Mouse (Mus musculus): Measurements from ENCODE around the gene Gm20696. TPM values are rescaled to one million over a fixed set of nuclear protein-coding genes. Genes with fewer than 3 reads are reported as not detected.

Gene Gm20696
- polyA plus RNA-seq, 2 experiments: 0.16 to 0.33 TPM

GRCm38 (mm10) chr6:99328634-99329033 is 338.0 kb downstream of the Gm20696 start:
- H3K9me3 ChIP-seq (ENCODE audit: control insufficient read depth, low read length): no peaks in the 10 kb centered on the region
- TF ChIP-seq CTCF (IDR thresholded peaks at IDR 0.05; ENCODE audit: low read depth): no peak
- no peak for TF ChIP-seq EP300 (IDR thresholded peaks at IDR 0.05; ENCODE audit: low read depth)
- no peak overlapping the region for H3K4me3 ChIP-seq (ENCODE audit: insufficient read depth in 1 of 2, low read depth in 2 of 2, low read length in 2 of 2)
- DNase-seq (ENCODE audit: low read depth in 3 of 3, low spot score in 3 of 3) (no peak), ATAC-seq (ENCODE audit: insufficient read depth) (no peak)
- 42% methylated on average over 2 of the region's 2 CpGs for WGBS (ENCODE audit: insufficient replicate concordance)
- no peaks in the 10 kb centered on the region for H3K36me3 ChIP-seq (replicated peaks; ENCODE audit: control insufficient read depth, insufficient read depth, low read depth)
- no peak overlapping the region for H3K27ac ChIP-seq
- no peak overlapping the region for H3K4me2 ChIP-seq (ENCODE audit: low read depth)
- H3K9ac ChIP-seq (replicated peaks): no peak overlapping the region
- peaks cover 0 to 5% of the 10 kb centered on the region in 2 experiments; a peak in 1 of 4 replicates for H3K4me1 ChIP-seq (replicated peaks; ENCODE audit: control insufficient read depth in 2 of 2, insufficient read depth in 2 of 2, low read length in 1 of 2)
- no peaks in the 10 kb centered on the region for H3K27me3 ChIP-seq (ENCODE audit: control insufficient read depth, insufficient read depth, low read length)

GRCm38 (mm10) chr6:99328146-99328545 is 338.5 kb downstream of the Gm20696 start:
- Histone ChIP-seq H3K4me3 (ENCODE audit: insufficient read depth in 1 of 2, low read depth in 2 of 2, low read length in 2 of 2) (no peak overlapping the region), H3K9ac (replicated peaks) (no peak overlapping the region), H3K27me3 (ENCODE audit: control insufficient read depth, insufficient read depth, low read length) (no peaks in the 10 kb centered on the region), H3K9me3 (ENCODE audit: control insufficient read depth, low read length) (no peaks in the 10 kb centered on the region), H3K4me2 (ENCODE audit: low read depth) (no peak overlapping the region), H3K27ac (no peak overlapping the region), H3K4me1 (replicated peaks; ENCODE audit: control insufficient read depth in 2 of 2, insufficient read depth in 2 of 2, low read length in 1 of 2) (peaks cover 0 to 5% of the 10 kb centered on the region in 2 experiments; a peak in 1 of 4 replicates), H3K36me3 (replicated peaks; ENCODE audit: control insufficient read depth, insufficient read depth, low read depth) (no peaks in the 10 kb centered on the region)
- ATAC-seq (ENCODE audit: insufficient read depth): no peak
- DNase-seq (ENCODE audit: low read depth in 3 of 3, low spot score in 3 of 3): no peak
- WGBS (ENCODE audit: insufficient replicate concordance): 76% methylated on average over 6 of the region's 6 CpGs
- TF ChIP-seq CTCF (IDR thresholded peaks at IDR 0.05; ENCODE audit: low read depth): no peak
- no peak for TF ChIP-seq EP300 (IDR thresholded peaks at IDR 0.05; ENCODE audit: low read depth)

GRCm38 (mm10) chr6:99327721-99328120 is 338.9 kb downstream of the Gm20696 start:
- no peak overlapping the region for H3K4me3 ChIP-seq (ENCODE audit: insufficient read depth in 1 of 2, low read depth in 2 of 2, low read length in 2 of 2)
- 70% methylated on average over 11 of the region's 11 CpGs for WGBS (ENCODE audit: insufficient replicate concordance)
- H3K9ac ChIP-seq (replicated peaks): no peak overlapping the region
- H3K27me3 ChIP-seq (ENCODE audit: control insufficient read depth, insufficient read depth, low read length): no peaks in the 10 kb centered on the region
- no peak overlapping the region for H3K4me2 ChIP-seq (ENCODE audit: low read depth)
- ATAC-seq (ENCODE audit: insufficient read depth) (no peak), DNase-seq (ENCODE audit: low read depth in 3 of 3, low spot score in 3 of 3) (no peak)
- peaks cover 0 to 5% of the 10 kb centered on the region in 2 experiments; a peak in 1 of 4 replicates for H3K4me1 ChIP-seq (replicated peaks; ENCODE audit: control insufficient read depth in 2 of 2, insufficient read depth in 2 of 2, low read length in 1 of 2)
- no peaks in the 10 kb centered on the region for H3K36me3 ChIP-seq (replicated peaks; ENCODE audit: control insufficient read depth, insufficient read depth, low read depth)
- H3K9me3 ChIP-seq (ENCODE audit: control insufficient read depth, low read length): no peaks in the 10 kb centered on the region
- no peak overlapping the region for H3K27ac ChIP-seq
- TF ChIP-seq CTCF (IDR thresholded peaks at IDR 0.05; ENCODE audit: low read depth): no peak
- TF ChIP-seq EP300 (IDR thresholded peaks at IDR 0.05; ENCODE audit: low read depth): no peak

GRCm38 (mm10) chr6:99325881-99326280 is 340.7 kb downstream of the Gm20696 start:
- no peaks in the 10 kb centered on the region for H3K9me3 ChIP-seq (ENCODE audit: control insufficient read depth, low read length)
- no peak for TF ChIP-seq CTCF (IDR thresholded peaks at IDR 0.05; ENCODE audit: low read depth)
- TF ChIP-seq EP300 (IDR thresholded peaks at IDR 0.05; ENCODE audit: low read depth): no peak
- no peaks in the 10 kb centered on the region for H3K36me3 ChIP-seq (replicated peaks; ENCODE audit: control insufficient read depth, insufficient read depth, low read depth)
- no peak overlapping the region for H3K9ac ChIP-seq (replicated peaks)
- no peak overlapping the region for H3K27ac ChIP-seq
- WGBS (ENCODE audit: insufficient replicate concordance): 88% methylated on average over 2 of the region's 2 CpGs
- no peak overlapping the region for H3K4me2 ChIP-seq (ENCODE audit: low read depth)
- no peak overlapping the region for H3K4me3 ChIP-seq (ENCODE audit: insufficient read depth in 1 of 2, low read depth in 2 of 2, low read length in 2 of 2)
- no peaks in the 10 kb centered on the region for H3K27me3 ChIP-seq (ENCODE audit: control insufficient read depth, insufficient read depth, low read length)
- ATAC-seq (ENCODE audit: insufficient read depth) (no peak), DNase-seq (ENCODE audit: low read depth in 3 of 3, low spot score in 3 of 3) (no peak)
- H3K4me1 ChIP-seq (replicated peaks; ENCODE audit: control insufficient read depth in 2 of 2, insufficient read depth in 2 of 2, low read length in 1 of 2): peaks cover 0 to 4% of the 10 kb centered on the region in 2 experiments; a peak in 1 of 4 replicates

- H3K27me3 ChIP-seq (ENCODE audit: control insufficient read depth, insufficient read depth, low read length): no peaks in the 10 kb centered on the region
- no peaks in the 10 kb centered on the region for H3K9me3 ChIP-seq (ENCODE audit: control insufficient read depth, low read length)
- H3K4me3 ChIP-seq (ENCODE audit: insufficient read depth in 1 of 2, low read depth in 2 of 2, low read length in 2 of 2): no peak overlapping the region
- no peak overlapping the region for H3K9ac ChIP-seq (replicated peaks)
- H3K4me2 ChIP-seq (ENCODE audit: low read depth): no peak overlapping the region
- no peak for ATAC-seq (ENCODE audit: insufficient read depth)
- H3K27ac ChIP-seq: no peak overlapping the region
- H3K36me3 ChIP-seq (replicated peaks; ENCODE audit: control insufficient read depth, insufficient read depth, low read depth): no peaks in the 10 kb centered on the region
- 64% methylated on average over 5 of the region's 5 CpGs for whole genome bisulfite sequencing (ENCODE audit: insufficient replicate concordance)
- DNase-seq (ENCODE audit: low read depth in 3 of 3, low spot score in 3 of 3): no peak
- TF ChIP-seq CTCF (IDR thresholded peaks at IDR 0.05; ENCODE audit: low read depth) (no peak), EP300 (IDR thresholded peaks at IDR 0.05; ENCODE audit: low read depth) (no peak)
- peaks cover 0 to 4% of the 10 kb centered on the region in 2 experiments; a peak in 1 of 4 replicates for H3K4me1 ChIP-seq (replicated peaks; ENCODE audit: control insufficient read depth in 2 of 2, insufficient read depth in 2 of 2, low read length in 1 of 2)
Observed at GRCm38 (mm10) chr6:99325461-99325860, 341.1 kb downstream of the Gm20696 start.

Measured in liver, embryonic 14.5 days (tissue).